Mouse (Mus musculus) liver, embryonic 16.5 days (tissue): ENCODE measurements around the gene Btbd35f8. TPM values are rescaled to one million over a fixed set of nuclear protein-coding genes. Genes with fewer than 3 reads are reported as not detected.
"Not testable (repeated sequence)": the region's sequence is repeated elsewhere in the genome, so short reads cannot be mapped to it uniquely, and the experiment has no call there.

Experiments used
- ATAC-seq: fragments of 200-750 bp; cut with Nextera tagmentation; 2 replicates; pipeline ENCODE4 v1.8.0; 2017; ENCODE audit warnings: low read depth, mild to moderate bottlenecking, moderate number of reproducible peaks, moderate library complexity
- H3K27ac ChIP-seq: fragments of 300-500 bp; sonication (generic); 2 replicates; pipeline ENCODE4 v1.5.1; 2014; ENCODE audit warnings: mild to moderate bottlenecking, low read length
- H3K27me3 ChIP-seq: fragments of 300-500 bp; sonication (generic); 2 replicates; pipeline ENCODE4 v1.6.1; 2014; ENCODE audit warnings: low read depth, low read length, mixed read lengths; ENCODE audit not compliant: control insufficient read depth, insufficient read depth
- H3K36me3 ChIP-seq: fragments of 300-500 bp; sonication (generic); 2 replicates; pipeline ENCODE4 v1.6.1; 2014; ENCODE audit warnings: mild to moderate bottlenecking; ENCODE audit not compliant: control insufficient read depth, insufficient read depth
- H3K4me1 ChIP-seq: fragments of 300-500 bp; sonication (generic); 2 replicates; pipeline ENCODE4 v1.6.1; 2014; ENCODE audit warnings: low read depth, low read length, mixed read lengths; ENCODE audit not compliant: control insufficient read depth
- H3K4me2 ChIP-seq: fragments of 300-500 bp; sonication (generic); 2 replicates; pipeline ENCODE4 v1.6.1; 2014; ENCODE audit warnings: low read depth, low read length, mixed read lengths
- H3K4me3 ChIP-seq: fragments of 300-500 bp; sonication (generic); 2 replicates; pipeline ENCODE4 v1.5.1; 2014; ENCODE audit warnings: low read depth, mild to moderate bottlenecking, low read length
- H3K9ac ChIP-seq: fragments of 300-500 bp; sonication (generic); 2 replicates; pipeline ENCODE4 v1.6.1; 2014; ENCODE audit warnings: low read depth, low read length
- H3K9me3 ChIP-seq: fragments of 300-500 bp; sonication (generic); replicated peaks from 2 replicates; pipeline ENCODE4 v1.6.1; 2016; ENCODE audit warnings: low read length; ENCODE audit not compliant: control insufficient read depth
- WGBS: fragments of 180-500 bp; shearing (Covaris S2); extraction: QIAGEN DNeasy Blood & Tissue Kit; methylation state at CpG from one replicate; pipeline ENCODE4 v1.1.7; 2014; ENCODE audit not compliant: insufficient replicate concordance; 5-methylcytosine and 5-hydroxymethylcytosine counted together
- polyA plus RNA-seq: library from polyadenylated mRNA; unstranded; fragments of >200 nt; fragmentation: Nextera tagmentation; extraction: Ambion mirVana; gene quantifications from 2 replicates; pipeline ENCODE4 v1.2.1, GENCODE M21; 2015

The Btbd35f8 gene
- polyA plus RNA-seq = not detected in 2 replicates

- not testable (repeated sequence) for H3K4me1 ChIP-seq, H3K9me3 ChIP-seq, H3K9ac ChIP-seq, H3K36me3 ChIP-seq, H3K4me2 ChIP-seq, H3K27me3 ChIP-seq, ATAC-seq, H3K4me3 ChIP-seq, H3K27ac ChIP-seq
- no CpG with 5 or more reads among the region's 3 CpGs for WGBS
These were observed at the start of gene Btbd35f8 for GRCm38 (mm10) chrX:34450224-34450623. TSS of gene Btbd35f8 (plus strand) at chrX:34450524.

Other genes starting within 250 kb of the Btbd35f8 start
- gene Spin2g, start 211.8 kb upstream of the Btbd35f8 start, polyA plus RNA-seq = not detected in 2 replicates